Mouse (Mus musculus): Measurements from ENCODE around the gene Dram1. TPM values are rescaled to one million over a fixed set of nuclear protein-coding genes. Genes with fewer than 3 reads are reported as not detected.

Dram1 gene
- total and polyA plus RNA-seq, 3 experiments = 0.04 TPM; not detected in 2

GRCm38 (mm10) chr10:88384081-88384480, 5.2 kb upstream of the Dram1 start:
- peaks cover 25 to 66% of the 10 kb centered on the region in 2 experiments for H3K4me1 ChIP-seq (ENCODE audit: control insufficient read depth in 1 of 2, insufficient read depth in 2 of 2)
- dilution Hi-C loops (cut with MboI; ENCODE audit: extremely low pct_ligation_motif_present, extremely low pct_unique_long_range_greater_than_20kb, low sequenced_read_pairs) = no loop called here
- no peaks in the 10 kb centered on the region for H3K9me3 ChIP-seq (replicated peaks; ENCODE audit: low read length)
- 0 out of 2 replicates have a peak, but pooled peaks have one; percentile 14 for TF ChIP-seq MAX (IDR thresholded peaks at IDR 0.05; ENCODE audit: low read length)
- TF ChIP-seq MEF2A (IDR thresholded peaks at IDR 0.05; ENCODE audit: borderline replicate concordance, low read depth, low read length) = peak; percentile 57; the same call in 1 of the 2 replicates
- TF ChIP-seq JUND (conservative IDR thresholded peaks at IDR 0.05; ENCODE audit: low read depth, low read length) = no peak
- TF ChIP-seq JUN (IDR thresholded peaks at IDR 0.05; ENCODE audit: insufficient read depth, low read depth, low read length) = no peak
- TF ChIP-seq CHD1 (IDR thresholded peaks at IDR 0.05; ENCODE audit: low read depth, low read length) = no peak
- TF ChIP-seq BHLHE40 (IDR thresholded peaks at IDR 0.05; ENCODE audit: low read depth, low read length) = no peak
- no peak for TF ChIP-seq USF1 (IDR thresholded peaks at IDR 0.05; ENCODE audit: low read depth, low read length)
- TF ChIP-seq EP300 (IDR thresholded peaks at IDR 0.05; ENCODE audit: low read length) = no peak
- TF ChIP-seq MAFK (IDR thresholded peaks at IDR 0.05; ENCODE audit: insufficient replicate concordance, low read length) = no peak
- H3K9ac ChIP-seq (ENCODE audit: insufficient read depth, low read depth) = no peak overlapping the region
- no peaks in the 10 kb centered on the region for H3K27me3 ChIP-seq (replicated peaks)
- DNase-seq (ENCODE audit: extremely low read depth) = no peak
- peak overlapping the region; percentile 65 for H3K4me2 ChIP-seq (ENCODE audit: insufficient read depth, low read depth, poor library complexity, severe bottlenecking)
- in situ Hi-C loops (cut with MboI; ENCODE audit: low pct_ligation_motif_present, low pct_unique_long_range_greater_than_20kb, low sequenced_read_pairs) = loop anchor here (5.0 kb wide), 2 partner anchors 43 to 348 kb away; partner anchors contain the start of gene Arl1
- H3K36me3 ChIP-seq (replicated peaks in 1 of 2; ENCODE audit: control insufficient read depth in 1 of 2, insufficient read depth in 1 of 2, low read length in 1 of 2) = no peaks in the 10 kb centered on the region
- H3K79me2 ChIP-seq (replicated peaks; ENCODE audit: control insufficient read depth, extremely low read depth, insufficient read depth, poor library complexity, severe bottlenecking) = peaks cover 59% of the 10 kb centered on the region
- H3K27ac ChIP-seq (ENCODE audit: insufficient read depth, low read depth) = no peak overlapping the region
- no peak overlapping the region for H3K4me3 ChIP-seq (replicated peaks in 1 of 3; ENCODE audit: low read depth in 2 of 3, low read length in 2 of 3, poor library complexity in 1 of 3)

GRCm38 (mm10) chr10:88383479-88383878, 4.6 kb upstream of the Dram1 start:
- Histone ChIP-seq H3K27me3 (replicated peaks) (no peaks in the 10 kb centered on the region), H3K36me3 (replicated peaks in 1 of 2; ENCODE audit: control insufficient read depth in 1 of 2, insufficient read depth in 1 of 2, low read length in 1 of 2) (no peaks in the 10 kb centered on the region), H3K4me3 (replicated peaks in 1 of 3; ENCODE audit: low read depth in 2 of 3, low read length in 2 of 3, poor library complexity in 1 of 3) (no peak overlapping the region), H3K27ac (ENCODE audit: insufficient read depth, low read depth) (no peak overlapping the region), H3K4me2 (ENCODE audit: insufficient read depth, low read depth, poor library complexity, severe bottlenecking) (no peak overlapping the region), H3K9me3 (replicated peaks; ENCODE audit: low read length) (no peaks in the 10 kb centered on the region), H3K9ac (ENCODE audit: insufficient read depth, low read depth) (no peak overlapping the region), H3K79me2 (replicated peaks; ENCODE audit: control insufficient read depth, extremely low read depth, insufficient read depth, poor library complexity, severe bottlenecking) (peaks cover 59% of the 10 kb centered on the region), H3K4me1 (ENCODE audit: control insufficient read depth in 1 of 2, insufficient read depth in 2 of 2) (peaks cover 20 to 63% of the 10 kb centered on the region in 2 experiments)
- dilution Hi-C loops (cut with MboI; ENCODE audit: extremely low pct_ligation_motif_present, extremely low pct_unique_long_range_greater_than_20kb, low sequenced_read_pairs) = no loop called here
- no peak for DNase-seq (ENCODE audit: extremely low read depth)
- TF ChIP-seq POLR2AphosphoS2 (IDR thresholded peaks at IDR 0.05; ENCODE audit: low read depth, low read length) (no peak), EP300 (IDR thresholded peaks at IDR 0.05; ENCODE audit: low read length) (no peak), CHD1 (IDR thresholded peaks at IDR 0.05; ENCODE audit: low read depth, low read length) (no peak), JUN (IDR thresholded peaks at IDR 0.05; ENCODE audit: insufficient read depth, low read depth, low read length) (no peak), RCOR1 (conservative IDR thresholded peaks at IDR 0.05; ENCODE audit: low read depth, low read length) (no peak), ZNF384 (IDR thresholded peaks at IDR 0.05; ENCODE audit: low read depth, low read length) (no peak), ELF1 (IDR thresholded peaks at IDR 0.05; ENCODE audit: low read depth, low read length) (no peak), MAX (IDR thresholded peaks at IDR 0.05; ENCODE audit: low read length) (no peak), MAFK (IDR thresholded peaks at IDR 0.05; ENCODE audit: insufficient replicate concordance, low read length) (no peak), SIN3A (IDR thresholded peaks at IDR 0.05; ENCODE audit: low read length) (no peak), USF1 (IDR thresholded peaks at IDR 0.05; ENCODE audit: low read depth, low read length) (no peak), USF2 (conservative IDR thresholded peaks at IDR 0.05; ENCODE audit: low read depth, low read length) (no peak), TCF12 (IDR thresholded peaks at IDR 0.05; ENCODE audit: low read depth, low read length) (no peak), TBP (conservative IDR thresholded peaks at IDR 0.05; ENCODE audit: low read depth, low read length) (no peak), GABPA (IDR thresholded peaks at IDR 0.05; ENCODE audit: insufficient replicate concordance, low read depth, low read length) (no peak)
- in situ Hi-C loops (cut with MboI; ENCODE audit: low pct_ligation_motif_present, low pct_unique_long_range_greater_than_20kb, low sequenced_read_pairs) = loop anchor here (5.0 kb wide), 2 partner anchors 44 to 349 kb away; partner anchors contain the start of gene Arl1

Data from CH12.LX (cell line).